Mouse (Mus musculus) left cerebral cortex, adult 18-20 months (tissue): ENCODE measurements around the gene Usp25. TPM values are rescaled to one million over a fixed set of nuclear protein-coding genes. Genes with fewer than 3 reads are reported as not detected.

Source experiments
- DNase-seq, 2 experiments: peaks; one replicate each; pipeline ENCODE4 v3.0.0; 2021 to 2022; ENCODE audit warnings: low spot score in 2 of 2, mixed read lengths in 1 of 2
- total RNA-seq, 2 experiments: library from RNA; stranded (reverse); gene quantifications; 2 replicates each; pipeline ENCODE4 v1.2.3; 2021

The Usp25 gene
- total RNA-seq, 2 experiments from 2014 or later, result 35.1 to 35.6 TPM

DNA sequence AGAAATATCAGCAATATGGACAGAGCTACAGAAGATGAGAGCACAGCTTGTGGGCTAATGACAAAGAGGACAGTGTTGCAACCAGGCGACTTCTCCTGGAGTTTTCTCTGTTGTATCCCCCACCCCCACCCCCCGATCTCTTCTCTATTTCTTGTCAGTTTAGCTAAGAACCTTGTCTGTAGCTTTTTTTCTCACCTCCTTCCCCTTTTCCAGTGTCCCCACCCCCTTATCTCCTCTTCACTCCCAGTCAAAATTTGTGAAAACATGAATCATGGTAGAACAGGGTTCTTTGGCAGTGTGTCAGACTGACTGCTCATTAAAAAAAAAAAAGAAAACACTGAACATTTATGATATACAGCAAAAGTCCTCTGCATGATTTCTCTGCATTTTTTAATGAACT is 16.9 kb downstream of the Usp25 start:
- no peak for DNase-seq

GRCm38 (mm10) chr16:77034329-77034728 is 20.8 kb downstream of the Usp25 start:
- no peak for DNase-seq

DNA sequence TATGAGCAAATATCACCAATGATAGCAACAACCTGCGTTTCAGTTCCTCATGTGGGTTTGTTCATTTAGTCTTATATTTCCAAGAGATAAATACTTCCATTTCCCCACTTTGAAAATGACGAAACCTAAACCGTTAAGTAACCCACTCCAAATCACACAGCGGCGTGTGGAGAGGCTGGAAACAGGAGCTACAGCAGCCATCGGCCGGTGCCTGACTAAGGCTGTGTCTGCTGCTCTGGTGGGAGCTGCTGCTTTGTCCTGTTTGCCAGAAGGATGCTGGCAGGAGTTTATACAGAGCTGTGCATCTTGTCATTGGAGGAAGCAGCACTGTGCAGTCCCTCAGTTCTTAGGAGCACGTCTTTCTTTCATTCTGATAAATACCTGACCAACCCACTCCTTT is 21.2 kb downstream of the Usp25 start:
- DNase-seq, result no peak

DNA sequence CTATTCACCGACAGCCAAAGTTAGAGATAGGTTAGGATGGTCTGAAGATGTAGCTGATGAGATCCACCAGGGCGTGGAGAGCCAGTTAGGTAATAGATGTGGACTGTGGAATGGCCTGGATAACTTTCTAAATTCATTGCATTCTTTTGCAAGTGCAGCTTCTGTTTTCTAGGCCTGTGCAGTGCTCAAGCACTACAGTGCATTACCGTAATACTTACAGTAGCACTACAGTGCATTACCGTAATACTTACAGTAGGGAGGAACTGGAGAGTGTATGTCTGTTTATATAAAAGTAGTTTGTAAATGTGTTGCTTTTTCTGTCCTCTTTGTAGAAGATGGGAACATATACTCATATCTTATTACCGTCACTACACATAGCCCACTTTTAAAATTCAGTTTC is 28.1 kb downstream of the Usp25 start:
- DNase-seq, result no peak

GRCm38 (mm10) chr16:77043499-77043898 is 30.0 kb downstream of the Usp25 start:
- no peak for DNase-seq

- no peak for DNase-seq
Measured at GRCm38 (mm10) chr16:77054184-77054583, 40.7 kb downstream of the Usp25 start.

DNA sequence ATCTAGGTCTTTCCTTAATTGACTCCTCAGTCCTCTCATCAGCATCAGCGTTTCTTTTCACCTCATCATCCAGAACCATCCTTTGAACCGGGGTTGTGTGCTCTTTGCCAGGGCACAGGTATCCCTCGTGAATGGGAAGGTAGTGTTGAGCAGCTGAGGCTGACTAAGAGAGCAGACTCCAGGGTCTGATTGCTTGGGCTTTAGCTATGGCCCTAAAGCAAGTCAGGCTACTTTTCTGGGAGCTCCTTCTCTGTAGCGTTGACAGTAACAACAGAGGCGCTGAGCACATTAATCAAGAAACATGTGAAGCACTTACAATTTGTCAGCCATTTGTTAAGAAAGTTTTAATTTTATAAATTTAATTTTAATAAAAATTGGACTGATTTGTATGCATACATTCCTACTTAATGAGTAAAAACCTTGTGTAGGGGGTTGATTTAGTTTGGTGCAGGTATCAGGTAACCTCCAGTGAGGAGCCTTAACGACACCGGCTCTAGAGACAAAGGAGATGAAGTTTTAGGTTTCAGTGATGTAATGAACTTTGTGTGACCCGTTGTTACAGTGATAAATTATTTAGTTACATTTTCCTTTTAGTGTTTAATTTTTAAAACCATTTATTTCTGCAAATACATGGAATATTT is 42.1 kb downstream of the Usp25 start:
- no peak for DNase-seq

GRCm38 (mm10) chr16:77056160-77056520 is 42.6 kb downstream of the Usp25 start:
- DNase-seq, result no peak

DNA sequence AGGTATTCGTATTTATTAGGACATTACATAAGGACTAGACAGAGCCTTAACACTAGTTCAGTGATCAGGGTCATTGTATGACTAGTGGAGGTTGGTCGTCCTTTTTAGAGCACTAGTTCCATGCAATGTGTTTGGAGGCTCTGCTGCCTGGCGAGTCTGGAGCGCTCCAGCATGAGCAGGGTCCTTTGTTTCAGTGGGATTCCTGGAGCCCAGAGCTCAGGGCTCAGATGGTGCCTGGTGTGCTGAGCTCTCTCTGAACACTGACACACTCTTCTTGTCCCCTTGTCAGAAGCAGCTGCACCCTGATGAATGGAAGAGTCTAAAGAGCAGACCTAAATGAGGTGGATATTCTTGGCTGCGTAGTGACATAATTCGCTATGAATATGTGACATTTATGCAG is 45.1 kb downstream of the Usp25 start:
- DNase-seq, result no peak

DNA sequence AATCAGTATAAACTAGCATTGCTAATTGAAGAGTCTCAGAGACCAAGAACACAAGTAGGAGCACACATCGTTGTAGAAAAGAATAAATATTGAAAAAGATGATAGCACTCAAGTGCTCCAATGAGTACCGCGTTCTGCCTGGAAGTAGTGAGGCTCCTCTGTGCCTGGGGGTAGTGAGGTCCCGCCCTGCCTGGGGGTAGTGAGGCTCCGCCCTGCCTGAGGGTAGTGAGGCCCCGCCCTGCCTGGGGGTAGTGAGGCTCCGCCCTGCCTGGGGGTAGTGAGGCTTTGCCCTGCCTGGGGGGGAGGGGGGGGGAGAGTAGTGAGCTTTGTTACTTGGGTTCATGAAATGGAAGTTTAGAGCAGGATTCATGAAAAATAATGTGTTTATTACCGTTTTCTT is 46.7 kb downstream of the Usp25 start:
- no peak for DNase-seq

DNA sequence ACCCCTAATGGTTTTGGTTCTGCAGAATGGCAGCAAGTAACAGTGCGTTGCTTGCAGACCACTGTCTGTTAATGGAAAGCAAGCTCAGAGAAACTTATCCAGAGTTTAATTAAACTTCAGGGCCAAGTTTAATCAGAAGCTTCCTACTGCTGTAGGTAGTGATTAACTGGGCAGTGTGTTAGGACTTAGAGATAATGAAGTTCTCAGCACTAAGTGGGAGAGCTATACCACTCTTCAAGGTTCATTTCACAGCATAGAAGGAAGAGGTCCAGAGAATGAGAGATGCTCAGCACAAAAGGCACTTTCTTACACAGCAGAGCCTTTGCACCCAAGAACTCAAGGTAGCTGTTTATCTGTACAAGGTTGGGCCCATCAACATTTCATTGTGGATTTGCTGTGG is 50.4 kb downstream of the Usp25 start:
- no peak for DNase-seq

DNA sequence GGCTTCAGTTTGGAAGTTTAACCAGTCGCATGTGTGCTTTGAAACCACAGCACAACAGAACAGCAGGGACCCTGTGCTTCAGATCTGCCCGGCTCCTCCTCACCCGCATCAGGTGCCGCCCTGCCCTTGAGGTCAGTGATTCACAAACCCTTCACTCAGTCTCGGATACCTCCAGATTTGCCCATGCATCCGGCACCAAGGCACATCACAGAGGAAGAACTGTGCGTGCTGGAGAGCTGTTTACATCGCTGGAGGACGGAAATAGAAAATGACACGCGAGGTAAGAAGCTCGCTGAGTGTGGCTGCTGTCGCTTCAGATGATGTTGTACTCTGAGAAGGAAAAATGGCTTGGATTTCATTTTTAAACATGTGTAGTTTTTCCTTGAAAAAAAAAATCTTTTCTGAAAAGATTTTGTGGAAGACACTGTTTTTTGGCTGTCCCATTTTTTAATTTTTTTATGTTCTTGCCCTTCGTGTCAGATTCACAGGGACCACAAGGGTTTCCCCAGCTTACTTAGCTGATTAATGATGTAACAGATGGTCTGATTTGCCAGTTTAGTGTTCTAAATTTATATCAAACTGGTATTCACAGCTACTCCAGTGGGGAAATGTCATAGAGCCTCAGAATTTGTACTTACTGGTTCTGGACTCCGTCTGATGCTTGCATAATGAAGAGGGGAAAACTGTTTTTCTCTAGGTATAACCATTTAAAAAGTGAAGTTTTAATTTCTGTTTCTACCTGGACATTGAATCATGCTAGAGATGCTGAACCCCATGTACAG is 63.6 kb downstream of the Usp25 start:
- DNase-seq, result peak; percentile 43 to 57

DNA sequence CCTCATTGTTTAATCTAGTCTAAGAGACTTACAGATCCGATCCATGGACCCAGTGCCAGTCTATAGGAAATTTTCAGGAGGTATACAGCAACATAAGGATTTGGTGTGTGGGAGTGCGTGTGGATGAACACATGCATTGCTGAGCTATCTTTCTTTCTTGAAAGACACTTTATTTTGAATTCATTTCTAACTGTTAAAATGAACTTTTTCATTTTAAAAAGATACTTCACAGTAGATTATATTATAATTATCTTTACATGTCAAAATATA is 64.2 kb downstream of the Usp25 start:
- peak; percentile 22 to 35 for DNase-seq

DNA sequence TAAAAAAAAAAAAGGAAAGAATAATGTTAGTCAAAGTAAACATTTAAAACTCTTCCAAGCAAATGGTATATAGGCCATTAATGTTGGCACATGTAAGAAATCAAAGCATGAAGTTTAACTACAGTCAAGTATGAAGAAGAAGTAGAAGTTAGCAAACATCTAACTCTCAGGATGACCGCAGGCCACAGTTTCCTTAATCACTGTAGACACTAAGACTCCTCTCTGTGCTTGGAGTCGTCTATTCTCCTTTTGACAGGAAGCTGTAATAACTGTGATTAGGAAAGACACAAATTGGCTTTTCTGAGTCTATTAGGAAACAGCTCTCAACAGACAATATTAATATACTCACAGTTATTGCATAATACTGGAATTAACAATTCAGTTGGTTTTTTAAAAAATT is 70.6 kb downstream of the Usp25 start:
- no peak for DNase-seq

DNA sequence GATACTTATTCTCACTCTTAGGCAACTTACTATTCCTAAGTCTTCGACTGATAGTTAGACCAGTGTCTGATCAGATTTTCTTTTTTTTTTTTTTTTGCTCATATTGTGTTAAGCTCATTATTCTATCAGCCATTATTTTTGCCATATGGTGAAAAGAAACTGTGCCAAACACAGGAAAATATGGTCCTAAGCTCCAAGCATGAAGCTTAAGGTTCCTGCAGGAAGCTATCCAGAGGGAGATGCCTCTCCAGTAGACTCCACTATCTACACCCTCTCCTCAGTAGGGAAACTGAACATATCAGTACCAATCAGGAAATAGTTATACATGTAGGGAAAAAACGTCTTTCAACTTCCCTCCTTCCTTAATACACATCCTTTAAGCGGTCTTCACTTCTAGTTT is 76.3 kb downstream of the Usp25 start:
- DNase-seq, result no peak

DNA sequence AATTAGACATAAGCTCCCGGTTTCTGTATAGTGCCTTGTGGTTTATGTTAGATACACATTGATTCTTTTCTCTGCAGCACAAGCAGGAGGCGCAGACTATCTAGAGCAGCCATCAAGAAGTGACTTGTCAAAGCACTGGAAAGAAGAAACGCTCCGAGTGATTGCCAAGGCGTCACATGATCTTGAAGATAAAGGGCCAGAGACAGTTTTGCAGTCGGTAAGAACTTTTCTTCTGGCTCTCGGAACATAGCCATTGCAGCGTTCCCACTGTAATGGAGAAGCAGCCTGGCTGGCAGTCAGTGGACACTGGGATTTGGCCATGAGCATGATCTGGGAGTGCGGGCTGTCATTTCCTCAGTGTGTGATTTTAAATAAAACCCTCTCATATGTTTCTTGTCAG is 80.0 kb downstream of the Usp25 start:
- no peak for DNase-seq

DNA sequence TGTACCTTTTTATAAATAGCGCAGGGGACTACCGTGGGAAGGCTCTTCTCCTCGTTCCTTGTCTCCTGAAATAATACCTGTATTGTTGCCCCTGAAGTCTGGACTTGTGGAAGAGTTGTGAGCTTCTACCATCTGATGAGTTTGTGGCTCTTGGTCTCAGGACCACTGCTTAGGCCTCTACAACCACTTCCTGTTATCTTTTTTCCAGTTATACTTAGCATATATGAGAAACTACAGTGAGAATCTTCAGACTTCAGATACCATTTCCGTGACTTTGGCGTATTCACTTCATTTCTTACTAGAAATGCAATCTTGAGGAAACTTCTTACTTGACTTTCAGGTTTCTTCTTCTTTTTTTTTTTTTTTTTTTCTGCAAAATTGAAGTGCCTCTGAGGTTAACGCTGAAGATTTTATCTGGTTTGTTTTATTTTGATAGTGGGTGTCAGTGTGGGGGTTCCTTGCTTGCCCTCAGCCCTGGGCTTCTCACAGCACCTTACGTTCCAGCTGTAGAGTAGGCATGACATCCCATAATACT is 81.6 kb downstream of the Usp25 start:
- no peak for DNase-seq

DNA sequence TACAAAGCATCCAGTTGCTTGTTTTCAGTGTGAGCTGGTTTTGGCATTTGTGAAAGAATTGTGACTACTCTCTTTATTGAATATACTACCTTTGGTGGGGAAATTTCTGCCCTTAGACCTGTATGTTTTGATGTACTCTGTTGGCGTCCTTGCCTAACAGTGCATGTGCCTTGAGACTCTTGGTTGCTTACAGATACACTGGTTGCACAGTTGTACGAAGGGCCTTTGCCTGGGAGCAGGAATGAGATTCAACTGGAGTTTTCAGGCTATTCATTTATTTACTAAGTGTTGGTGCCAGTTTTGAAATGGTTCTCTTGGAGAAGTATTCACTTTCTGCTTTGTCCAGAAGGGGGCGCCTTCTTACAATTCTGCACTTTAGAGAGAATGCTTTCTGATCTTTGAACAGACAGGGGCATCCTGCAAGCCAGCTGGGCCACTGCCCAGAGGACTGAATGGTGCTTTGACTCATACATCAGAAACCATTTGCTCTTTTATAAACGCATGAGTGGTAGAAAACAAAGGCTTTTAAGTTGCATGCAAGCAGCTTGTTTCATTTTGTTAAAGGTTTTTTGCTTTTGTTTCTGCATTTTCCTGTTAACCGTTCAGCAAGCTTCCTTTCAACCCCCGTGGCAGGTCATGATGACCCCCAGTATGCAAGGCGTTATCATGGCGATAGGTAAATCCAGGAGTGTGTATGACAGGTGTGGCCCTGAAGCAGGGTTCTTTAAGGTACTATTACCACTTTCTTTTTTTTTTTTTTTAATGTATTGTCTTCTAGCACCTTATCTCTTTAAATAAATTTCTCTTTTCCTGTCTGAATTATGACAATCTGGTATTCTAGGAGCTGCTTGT is 85.7 kb downstream of the Usp25 start:
- DNase-seq, result peak; percentile 66 to 77

DNA sequence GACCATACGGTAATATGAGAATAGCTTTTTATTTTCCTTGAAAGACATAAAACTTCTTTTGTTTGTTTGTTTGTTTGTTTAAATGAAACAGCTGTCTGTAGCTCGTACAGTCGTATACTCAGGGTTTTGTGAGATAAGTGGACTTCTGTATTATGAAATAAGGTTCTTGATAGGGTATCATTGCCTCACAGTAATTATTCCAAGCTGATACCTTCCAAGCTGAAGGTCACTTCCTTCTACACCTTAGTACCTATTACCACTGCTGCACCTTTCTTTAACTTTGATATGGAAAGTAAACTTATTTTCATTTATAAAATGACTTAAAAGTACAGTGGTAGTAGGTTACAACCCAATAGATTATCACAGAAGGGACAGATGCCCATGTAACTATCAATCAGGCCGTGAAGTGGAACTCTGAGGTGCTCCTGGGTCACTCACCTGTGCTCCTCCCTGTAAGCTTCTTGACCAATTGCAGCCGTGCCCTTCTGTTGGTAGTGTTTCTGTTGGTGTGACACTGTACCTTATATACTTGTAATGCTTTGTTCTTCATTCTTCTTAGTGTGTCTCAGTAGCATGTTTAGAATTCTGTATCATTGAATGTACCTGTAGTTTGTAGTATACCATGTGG is 90.2 kb downstream of the Usp25 start:
- no peak for DNase-seq

DNA sequence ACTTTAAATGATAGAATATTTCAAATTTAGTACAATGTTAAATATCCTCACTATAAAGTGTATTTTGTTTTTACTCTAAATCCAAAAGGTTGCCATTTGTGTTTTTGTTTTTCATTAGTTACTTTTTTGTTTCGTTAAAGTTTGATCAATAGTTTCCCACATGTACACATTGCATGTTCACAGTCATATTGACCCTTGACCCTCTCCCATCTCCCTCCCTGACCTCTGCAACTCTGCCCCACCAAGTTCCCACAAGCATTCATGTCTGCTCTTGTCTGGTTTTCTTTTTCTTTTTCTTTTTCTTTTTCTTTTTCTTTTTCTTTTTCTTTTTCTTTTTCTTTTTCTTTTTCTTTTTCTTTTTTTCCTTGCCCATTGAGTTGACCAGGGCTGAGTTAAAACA is 97.8 kb downstream of the Usp25 start:
- DNase-seq, result no peak

- DNase-seq, result no peak
Measured at GRCm38 (mm10) chr16:77125908-77126307, 112.4 kb downstream of the Usp25 start.

DNA sequence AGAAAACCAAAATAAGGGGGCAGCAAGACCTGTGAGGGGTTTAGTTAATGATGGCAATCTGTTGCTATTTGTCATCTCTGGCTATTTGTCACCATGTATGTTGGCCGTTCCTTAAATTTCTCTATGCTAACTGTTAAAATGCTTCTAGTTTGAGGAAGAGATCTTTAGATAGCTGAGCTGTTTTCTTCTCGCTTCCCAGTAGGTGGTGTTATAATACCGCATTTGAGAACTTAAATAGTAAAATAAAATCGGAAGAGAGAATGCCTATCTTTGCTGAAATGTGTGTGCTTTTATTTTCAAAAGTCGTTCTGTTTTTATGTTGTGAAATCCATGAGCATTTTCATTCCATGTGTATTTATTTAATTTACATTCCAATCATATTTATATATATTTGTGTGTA is 115.2 kb downstream of the Usp25 start:
- no peak for DNase-seq
